Mouse (Mus musculus) myocyte (in vitro differentiated cells): Measurements from ENCODE around the gene Mtmr10. TPM values are rescaled to one million over a fixed set of nuclear protein-coding genes. Genes with fewer than 3 reads are reported as not detected.
A peak's percentile ranks its signal among the peaks of the same experiment; 100 is the strongest.

ENCODE experiments used
- H3K27me3 ChIP-seq: one replicate; pipeline ENCODE4 v1.6.1; 2011; ENCODE audit not compliant: control insufficient read depth, insufficient read depth, insufficient read length
- H3K36me3 ChIP-seq: one replicate; pipeline ENCODE4 v1.6.1; 2011; ENCODE audit not compliant: control insufficient read depth, insufficient read depth
- H3K4me2 ChIP-seq: one replicate; pipeline ENCODE4 v1.6.1; 2011; ENCODE audit warnings: low read depth, control low read depth
- H3K4me3 ChIP-seq: one replicate; pipeline ENCODE4 v1.5.1; 2011; ENCODE audit warnings: mild to moderate bottlenecking, control low read depth, moderate library complexity
- H3K79me2 ChIP-seq: one replicate; pipeline ENCODE4 v1.6.1; 2011; ENCODE audit not compliant: control insufficient read depth, insufficient read depth
- H3ac ChIP-seq: one replicate; pipeline ENCODE4 v1.6.1; 2011; ENCODE audit not compliant: control insufficient read depth, insufficient read length
- CEBPB ChIP-seq: IDR thresholded peaks from 2 replicates; pipeline ENCODE4 v1.6.1; 2011; ENCODE audit warnings: mild to moderate bottlenecking, moderate library complexity; ENCODE audit not compliant: poor library complexity, insufficient read depth, severe bottlenecking
- E2F4 ChIP-seq: IDR thresholded peaks from one replicate; pipeline ENCODE4 v1.6.1; 2011; ENCODE audit warnings: mild to moderate bottlenecking, control low read depth, moderate library complexity; ENCODE audit not compliant: insufficient read depth
- MAX ChIP-seq: IDR thresholded peaks from one replicate; pipeline ENCODE4 v1.6.1; 2011; ENCODE audit warnings: low read depth, mild to moderate bottlenecking, control low read depth
- MYOD1 ChIP-seq, 3 experiments: IDR thresholded peaks; one replicate each; pipeline ENCODE4 v1.6.1; 2011; ENCODE audit warnings: control low read depth in 2 of 3, low read depth in 2 of 3, mild to moderate bottlenecking in 2 of 3, moderate library complexity in 1 of 3; ENCODE audit not compliant: insufficient read length in 2 of 3, control insufficient read depth in 1 of 3
- MYOG ChIP-seq, 3 experiments: IDR thresholded peaks; one replicate each; pipeline ENCODE4 v1.6.1; 2011; ENCODE audit warnings: control low read depth in 2 of 3, low read depth in 2 of 3, mild to moderate bottlenecking in 2 of 3; ENCODE audit not compliant: insufficient read length in 2 of 3, control insufficient read depth in 1 of 3, insufficient read depth in 1 of 3
- POLR2A ChIP-seq: IDR thresholded peaks from one replicate; pipeline ENCODE4 v1.6.1; 2011; ENCODE audit warnings: low read depth, mild to moderate bottlenecking, control low read depth, moderate library complexity; ENCODE audit not compliant: insufficient read length
- POLR2AphosphoS2 ChIP-seq: IDR thresholded peaks from one replicate; pipeline ENCODE4 v1.6.1; 2011; ENCODE audit warnings: low read depth, control low read depth; ENCODE audit not compliant: insufficient read length
- REST ChIP-seq: IDR thresholded peaks from one replicate; pipeline ENCODE4 v1.6.1; 2011; ENCODE audit warnings: mild to moderate bottlenecking, control low read depth, moderate library complexity; ENCODE audit not compliant: insufficient read depth, insufficient read length
- SRF ChIP-seq: IDR thresholded peaks from one replicate; pipeline ENCODE4 v1.6.1; 2011; ENCODE audit warnings: low read depth; ENCODE audit not compliant: control insufficient read depth, insufficient read length
- TCF12 ChIP-seq: IDR thresholded peaks from one replicate; pipeline ENCODE4 v1.6.1; 2011; ENCODE audit warnings: mild to moderate bottlenecking, control low read depth; ENCODE audit not compliant: poor library complexity, insufficient read depth, severe bottlenecking
- TCF3 ChIP-seq: IDR thresholded peaks from one replicate; pipeline ENCODE4 v1.6.1; 2011; ENCODE audit warnings: low read depth, control low read depth; ENCODE audit not compliant: insufficient read length
- USF1 ChIP-seq: IDR thresholded peaks from one replicate; pipeline ENCODE4 v1.6.1; 2011; ENCODE audit warnings: low read depth, mild to moderate bottlenecking, control low read depth, moderate library complexity
- polyA plus RNA-seq: library from polyadenylated mRNA; unstranded; fragments of >200 nt; fragmentation: generic; extraction: Trizol; gene quantifications from one replicate; pipeline ENCODE4 v1.2.1, GENCODE M21; 2012; ENCODE audit warnings: missing spikeins

Gene Mtmr10
- polyA plus RNA-seq, 1 experiment, result 5.6 TPM

DNA sequence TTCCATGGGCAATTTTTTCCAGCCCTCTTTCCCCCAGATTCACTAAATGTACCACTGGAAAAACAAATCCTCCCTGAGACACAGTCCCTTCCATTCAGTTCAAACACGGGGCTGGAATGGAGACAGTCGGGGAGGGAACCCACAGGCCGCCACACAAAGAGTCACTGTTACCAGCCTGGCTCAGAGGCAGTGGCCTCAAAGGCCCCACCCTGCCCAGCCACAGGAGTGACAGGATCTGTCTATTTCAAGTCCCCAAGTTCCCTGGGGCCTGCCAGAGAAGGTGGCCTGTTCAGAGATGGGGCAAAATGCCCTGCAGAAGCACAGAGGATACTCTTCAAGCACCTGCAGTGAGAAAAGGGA is 73.1 kb downstream of the Mtmr10 start:
- H3ac ChIP-seq, result no peak overlapping the region
- no peak overlapping the region for H3K4me3 ChIP-seq
- H3K4me2 ChIP-seq, result no peak overlapping the region
- no peaks in the 10 kb centered on the region for H3K79me2 ChIP-seq
- no peaks in the 10 kb centered on the region for H3K27me3 ChIP-seq
- peaks cover 11% of the 10 kb centered on the region for H3K36me3 ChIP-seq
- no peak for TF ChIP-seq MYOD1 (IDR thresholded peaks at IDR 0.05; ENCODE audit: control insufficient read depth in 1 of 3, insufficient read length in 2 of 3, low read depth in 2 of 3)
- TF ChIP-seq MAX, result no peak
- TF ChIP-seq SRF, result no peak
- no peak for TF ChIP-seq REST
- TF ChIP-seq USF1, result no peak
- no peak for TF ChIP-seq TCF12
- no peak for TF ChIP-seq E2F4
- no peak for TF ChIP-seq CEBPB
- TF ChIP-seq POLR2AphosphoS2, result no peak
- no peak for TF ChIP-seq TCF3
- no peak for TF ChIP-seq MYOG (IDR thresholded peaks at IDR 0.05; ENCODE audit: control insufficient read depth in 1 of 3, insufficient read depth in 1 of 3, insufficient read length in 2 of 3, low read depth in 2 of 3)
- TF ChIP-seq POLR2A, result no peak

DNA sequence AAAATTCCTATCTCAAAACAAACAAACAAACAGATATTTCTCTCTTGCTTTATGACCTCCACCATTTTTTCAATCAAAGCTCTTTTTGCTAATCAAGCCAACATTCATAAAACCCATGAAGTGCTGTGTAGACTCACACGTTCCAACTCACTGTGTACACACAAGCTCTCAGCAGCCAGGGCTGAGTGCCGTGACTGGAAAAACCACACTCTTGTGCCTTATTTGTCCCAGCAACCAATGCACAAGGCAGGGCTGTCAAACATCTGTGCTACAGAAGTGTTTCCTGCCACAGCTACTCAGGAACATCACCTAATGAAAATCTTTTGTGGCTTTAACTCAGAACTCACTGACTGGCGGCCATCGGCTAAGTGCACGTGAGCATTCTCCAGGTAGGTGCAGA is 78.4 kb downstream of the Mtmr10 start:
- H3K79me2 ChIP-seq, result no peaks in the 10 kb centered on the region
- no peak for TF ChIP-seq REST
- TF ChIP-seq POLR2AphosphoS2, result no peak
- TF ChIP-seq CEBPB, result no peak
- no peak for TF ChIP-seq MYOG (IDR thresholded peaks at IDR 0.05; ENCODE audit: control insufficient read depth in 1 of 3, insufficient read depth in 1 of 3, insufficient read length in 2 of 3, low read depth in 2 of 3)
- TF ChIP-seq USF1, result no peak
- no peak for TF ChIP-seq TCF3
- no peak for TF ChIP-seq E2F4
- no peak for TF ChIP-seq POLR2A
- no peak for TF ChIP-seq MYOD1 (IDR thresholded peaks at IDR 0.05; ENCODE audit: control insufficient read depth in 1 of 3, insufficient read length in 2 of 3, low read depth in 2 of 3)
- TF ChIP-seq SRF, result no peak
- no peak for TF ChIP-seq MAX
- TF ChIP-seq TCF12, result no peak
- H3ac ChIP-seq, result no peak overlapping the region
- no peaks in the 10 kb centered on the region for H3K27me3 ChIP-seq
- no peak overlapping the region for H3K4me2 ChIP-seq
- no peak overlapping the region for H3K4me3 ChIP-seq
- H3K36me3 ChIP-seq, result peaks cover 7% of the 10 kb centered on the region

DNA sequence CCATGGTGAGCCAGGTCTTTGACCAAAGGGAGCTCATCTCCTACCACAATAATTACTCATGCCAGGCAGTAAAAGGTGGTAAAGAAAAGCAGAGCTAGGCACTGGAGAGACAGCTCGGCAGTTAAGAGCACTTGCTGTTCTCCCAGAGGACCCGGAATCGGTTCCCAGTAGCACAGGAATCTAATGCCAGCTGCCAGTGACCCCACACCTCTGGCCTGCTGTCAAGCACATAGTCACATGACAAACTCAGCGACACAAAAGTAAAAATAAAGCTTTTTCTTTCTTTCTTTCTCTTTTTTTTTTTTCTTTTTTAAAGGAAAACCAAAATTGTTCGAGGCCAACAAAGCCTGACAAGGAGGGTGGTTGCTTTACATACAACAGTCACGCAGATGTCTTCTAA is 82.4 kb downstream of the Mtmr10 start:
- Histone ChIP-seq H3K4me3 (no peak overlapping the region), H3K79me2 (no peaks in the 10 kb centered on the region), H3K4me2 (no peak overlapping the region), H3K36me3 (no peaks in the 10 kb centered on the region), H3K27me3 (no peaks in the 10 kb centered on the region), H3ac (no peak overlapping the region)
- TF ChIP-seq CEBPB (no peak), REST (no peak), TCF12 (no peak), POLR2A (no peak), MYOD1 (IDR thresholded peaks at IDR 0.05; ENCODE audit: control insufficient read depth in 1 of 3, insufficient read length in 2 of 3, low read depth in 2 of 3) (no peak), SRF (no peak), E2F4 (no peak), USF1 (no peak), MAX (no peak), MYOG (IDR thresholded peaks at IDR 0.05; ENCODE audit: control insufficient read depth in 1 of 3, insufficient read depth in 1 of 3, insufficient read length in 2 of 3, low read depth in 2 of 3) (no peak), POLR2AphosphoS2 (no peak), TCF3 (no peak)

DNA sequence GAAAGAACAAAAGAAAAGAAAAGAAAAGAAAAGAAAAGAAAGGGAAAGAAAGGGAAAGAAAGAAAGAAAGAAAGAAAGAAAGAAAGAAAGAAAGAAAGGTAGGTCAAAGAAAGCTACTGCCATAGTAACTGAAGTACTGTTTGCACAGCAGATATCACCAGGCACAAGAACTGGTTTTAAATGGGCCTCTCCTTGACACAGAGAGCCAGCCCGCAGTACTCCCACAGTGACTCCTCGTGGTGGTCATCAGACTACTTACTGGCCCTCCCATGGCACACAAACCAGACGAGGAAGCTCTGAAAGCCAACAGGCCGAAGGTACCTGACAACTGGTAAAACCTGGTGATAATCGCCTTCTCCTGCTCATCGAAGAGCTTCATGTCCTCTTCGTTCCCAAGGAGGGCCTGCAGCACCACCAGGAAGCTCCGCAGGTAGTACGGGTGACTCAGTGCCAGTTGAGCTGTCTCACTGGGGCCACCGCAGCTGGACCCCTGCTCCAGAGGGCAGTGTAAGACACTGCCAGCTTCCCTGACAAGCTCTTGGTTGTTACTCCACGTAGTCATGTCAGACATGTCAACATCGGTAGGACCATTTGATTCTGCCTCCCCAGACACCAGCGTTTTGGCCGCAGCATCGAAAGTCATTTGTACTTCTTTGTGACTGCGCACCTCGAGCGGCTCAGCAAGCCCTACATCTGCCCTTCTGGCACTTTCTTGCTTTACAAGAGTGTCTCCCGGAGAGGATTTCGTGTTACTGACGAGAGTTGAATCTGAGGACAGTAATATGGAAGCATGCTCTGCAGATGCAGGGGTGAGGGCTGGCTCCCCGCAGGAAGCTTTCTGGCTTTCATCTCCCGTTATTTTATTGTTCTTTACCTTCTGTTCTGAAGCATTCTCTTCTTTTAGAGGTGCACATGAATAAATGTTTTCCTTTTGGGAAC is 84.8 kb downstream of the Mtmr10 start:
- Histone ChIP-seq H3K79me2 (no peaks in the 10 kb centered on the region), H3K4me3 (peak overlapping the region; percentile 67), H3K36me3 (peaks cover 6% of the 10 kb centered on the region), H3ac (no peak overlapping the region), H3K4me2 (no peak overlapping the region), H3K27me3 (no peaks in the 10 kb centered on the region)
- TF ChIP-seq MYOD1 (IDR thresholded peaks at IDR 0.05; ENCODE audit: control insufficient read depth in 1 of 3, insufficient read length in 2 of 3, low read depth in 2 of 3) (no peak), TCF3 (no peak), CEBPB (no peak), REST (no peak), POLR2AphosphoS2 (no peak)
